Mouse (Mus musculus): ENCODE results near the gene Nfkbie.

DNA sequence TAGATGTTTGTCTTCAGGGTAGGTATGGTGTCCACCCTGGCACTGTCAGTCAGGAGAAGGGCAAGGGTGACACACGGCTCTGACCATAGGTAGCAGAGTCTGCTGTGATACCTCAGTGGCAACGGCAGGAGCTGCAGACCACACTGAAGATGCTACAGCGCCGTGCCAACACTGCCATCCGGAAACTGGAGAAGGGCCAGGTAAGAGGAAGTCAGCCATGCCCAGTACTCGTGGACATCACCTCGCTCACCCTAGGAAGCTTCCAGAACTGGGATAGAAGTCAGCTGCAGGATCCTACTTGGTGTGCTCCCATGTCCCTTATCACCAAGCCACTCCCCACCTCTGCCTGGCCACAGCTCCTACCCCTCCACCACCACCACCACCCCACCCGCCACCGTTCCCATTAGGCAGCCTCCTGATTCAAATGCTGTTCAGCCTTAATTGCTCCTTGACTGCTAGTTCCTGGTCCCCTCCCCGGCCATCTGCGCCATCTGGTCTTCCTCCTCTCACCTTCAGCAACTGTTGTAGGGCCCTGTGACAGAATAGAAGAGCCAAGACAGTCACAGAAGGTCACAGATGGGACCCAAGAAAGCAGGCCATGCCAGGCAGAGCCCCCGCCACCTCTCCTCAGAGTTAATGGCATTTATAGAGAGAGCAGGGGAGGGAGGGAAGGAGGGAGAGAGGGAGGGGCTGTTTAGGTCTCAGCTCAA lies 36.6 kb upstream of the Nfkbie start:
- no peak for TF ChIP-seq CTCF (IDR thresholded peaks at IDR 0.05; ENCODE audit: extremely low read depth, insufficient read depth, low read length)
- no peak for TF ChIP-seq POLR2A (IDR thresholded peaks at IDR 0.05; ENCODE audit: extremely low read depth, insufficient read depth, low read length)

Data from cortical plate, adult 2 months (tissue).